Comparison of ENCODE assay signal across 8 mouse cellular contexts in the genomic region with DNA sequence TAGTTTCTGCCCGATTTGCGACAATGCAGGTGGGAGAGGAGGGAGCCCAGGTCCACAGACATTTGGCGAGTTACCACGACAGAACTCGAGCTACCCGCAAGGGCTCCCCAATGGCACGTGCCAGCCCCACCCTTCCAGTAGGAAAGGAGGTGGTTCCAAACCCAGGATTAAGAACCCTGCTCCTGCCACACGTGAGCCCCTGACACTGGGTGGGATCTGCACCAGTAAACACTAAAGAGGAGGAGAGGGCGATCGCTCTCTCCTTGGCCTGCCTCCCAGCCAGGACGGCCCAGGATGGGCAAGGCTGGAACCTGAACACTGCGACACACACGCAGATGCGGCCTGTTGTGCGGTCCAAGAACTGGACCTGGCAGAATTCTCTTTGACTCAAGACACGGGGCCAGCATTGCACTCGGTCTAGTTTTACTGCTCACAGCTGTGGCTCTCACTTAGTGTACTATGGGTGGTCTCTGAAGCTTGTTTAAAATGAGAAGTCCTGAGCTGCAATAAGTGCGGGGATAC. TPM values are rescaled to one million over a fixed set of nuclear protein-coding genes. Genes with fewer than 3 reads are reported as not detected.
DNase-seq lines count a peak whose midpoint lies in the region; ATAC-seq and TF ChIP-seq lines count a peak whose summit lies in the region.

No protein-coding gene starts in this region.

- no peak overlapping the region for H3K27ac ChIP-seq in forebrain, embryonic 13.5 days
- H3K27ac ChIP-seq in hindbrain, embryonic 12.5 days: peak overlapping the region; percentile 76; the same call in 1 of the 2 replicates
- H3K27ac ChIP-seq in midbrain, embryonic 12.5 days (replicated peaks): no peak overlapping the region
- H3K27ac ChIP-seq in stomach, embryonic 16.5 days (ENCODE audit: low read length): no peak overlapping the region

- peak; percentile 68 for DNase-seq in ES-CJ7 (ENCODE audit: low read depth, low spot score)
- DNase-seq in brain, embryonic 14.5 days (ENCODE audit: low read depth): peak; percentile 86
- peak; percentile 37 to 41 for DNase-seq in left cerebral cortex, postnatal 14 days (ENCODE audit: low spot score in 2 of 2)
- DNase-seq in urinary bladder, postnatal 36 days (ENCODE audit: low spot score in 2 of 2): no peak

- no peaks in the 10 kb centered on the region for H3K36me3 ChIP-seq in forebrain, embryonic 13.5 days (ENCODE audit: poor library complexity, severe bottlenecking)
- no peaks in the 10 kb centered on the region for H3K36me3 ChIP-seq in hindbrain, embryonic 12.5 days
- no peaks in the 10 kb centered on the region for H3K36me3 ChIP-seq in midbrain, embryonic 12.5 days
- no peaks in the 10 kb centered on the region for H3K36me3 ChIP-seq in stomach, embryonic 16.5 days (ENCODE audit: control insufficient read depth, insufficient read depth, low read length)

- H3K9ac ChIP-seq in forebrain, embryonic 13.5 days: peak overlapping the region; percentile 55
- peak overlapping the region; percentile 68 for H3K9ac ChIP-seq in hindbrain, embryonic 12.5 days
- peak overlapping the region; percentile 72 for H3K9ac ChIP-seq in midbrain, embryonic 12.5 days (replicated peaks)
- peak overlapping the region; percentile 61 for H3K9ac ChIP-seq in stomach, embryonic 16.5 days (ENCODE audit: low read length)

- H3K4me3 ChIP-seq in forebrain, embryonic 13.5 days: peak overlapping the region; percentile 69
- peak overlapping the region; percentile 63 for H3K4me3 ChIP-seq in hindbrain, embryonic 12.5 days
- peak overlapping the region; percentile 65 for H3K4me3 ChIP-seq in midbrain, embryonic 12.5 days
- H3K4me3 ChIP-seq in stomach, embryonic 16.5 days (replicated peaks; ENCODE audit: low read length): peak overlapping the region; percentile 74

- intact Hi-C loops in left cerebral cortex, postnatal 14 days (cut with DNase I): no loop called here

- ATAC-seq in forebrain, embryonic 13.5 days: peak; percentile 66
- ATAC-seq in hindbrain, embryonic 12.5 days (ENCODE audit: low FRiP score): peak; percentile 69
- ATAC-seq in midbrain, embryonic 12.5 days (ENCODE audit: low FRiP score, low read depth): peak; percentile 73
- peak; percentile 58 for ATAC-seq in stomach, embryonic 16.5 days (ENCODE audit: insufficient read depth, low FRiP score)

- no peak for TF ChIP-seq POLR2A in brain, embryonic 14.5 days (IDR thresholded peaks at IDR 0.05; ENCODE audit: borderline replicate concordance, extremely low read depth, insufficient read depth, insufficient read length, poor library complexity, severe bottlenecking)

- peaks cover 20% of the 10 kb centered on the region for H3K27me3 ChIP-seq in forebrain, embryonic 13.5 days
- H3K27me3 ChIP-seq in hindbrain, embryonic 12.5 days: peaks cover 26% of the 10 kb centered on the region
- H3K27me3 ChIP-seq in midbrain, embryonic 12.5 days: peaks cover 71% of the 10 kb centered on the region
- H3K27me3 ChIP-seq in stomach, embryonic 16.5 days (ENCODE audit: control insufficient read depth, insufficient read depth, low read length): peaks cover 12% of the 10 kb centered on the region

- H3K4me2 ChIP-seq in forebrain, embryonic 13.5 days: peak overlapping the region; percentile 94
- peak overlapping the region; percentile 100 for H3K4me2 ChIP-seq in hindbrain, embryonic 12.5 days (replicated peaks)
- peak overlapping the region; percentile 99 for H3K4me2 ChIP-seq in midbrain, embryonic 12.5 days (replicated peaks)
- H3K4me2 ChIP-seq in stomach, embryonic 16.5 days (ENCODE audit: low read depth, low read length): peak overlapping the region; percentile 100

- H3K4me1 ChIP-seq in forebrain, embryonic 13.5 days: peaks cover 22% of the 10 kb centered on the region
- H3K4me1 ChIP-seq in hindbrain, embryonic 12.5 days: peaks cover 17% of the 10 kb centered on the region
- H3K4me1 ChIP-seq in midbrain, embryonic 12.5 days: peaks cover 11% of the 10 kb centered on the region; the same call in 1 of the 2 replicates
- H3K4me1 ChIP-seq in stomach, embryonic 16.5 days (ENCODE audit: control insufficient read depth, insufficient read depth, low read length): peaks cover 12% of the 10 kb centered on the region

- WGBS in forebrain, embryonic 13.5 days: under 1% methylated on average over 16 of the region's 18 CpGs
- WGBS in hindbrain, embryonic 12.5 days: 2% methylated on average over 18 of the region's 18 CpGs
- WGBS in midbrain, embryonic 12.5 days: 2% methylated on average over 18 of the region's 18 CpGs
- WGBS in stomach, embryonic 16.5 days: 2% methylated on average over 18 of the region's 18 CpGs

- no peaks in the 10 kb centered on the region for H3K9me3 ChIP-seq in forebrain, embryonic 13.5 days (replicated peaks)
- no peaks in the 10 kb centered on the region for H3K9me3 ChIP-seq in hindbrain, embryonic 12.5 days (replicated peaks)
- no peaks in the 10 kb centered on the region for H3K9me3 ChIP-seq in midbrain, embryonic 12.5 days
- H3K9me3 ChIP-seq in stomach, embryonic 16.5 days (replicated peaks; ENCODE audit: control insufficient read depth, low read length): no peaks in the 10 kb centered on the region

- TF ChIP-seq CTCF in brain, embryonic 14.5 days (IDR thresholded peaks at IDR 0.05; ENCODE audit: borderline replicate concordance, extremely low read depth, insufficient read depth, insufficient read length): no peak

RNA-seq across cellular contexts. Expression of gene Rasgef1b, which starts 0.6 kb away (rescaled TPM):
- 37.4 and 42.7 TPM in 2 replicates for polyA plus RNA-seq in brain, embryonic 14.5 days (2012; rRNA removed)
- polyA plus RNA-seq in forebrain, embryonic 13.5 days (2015; fragmentation: Nextera tagmentation; extraction: Ambion mirVana): 62.1 and 81.3 TPM in 2 replicates
- polyA plus RNA-seq in hindbrain, embryonic 12.5 days (2016; fragmentation: Nextera tagmentation; extraction: Ambion mirVana): 25.9 and 30.5 TPM in 2 replicates
- total RNA-seq in left cerebral cortex, postnatal 14 days (2021): 10 to 100 TPM; 66.9 to 68.5 TPM
- polyA plus RNA-seq in midbrain, embryonic 12.5 days (2016; fragmentation: Nextera tagmentation; extraction: Ambion mirVana): 41.9 and 46.6 TPM in 2 replicates
- 15.6 and 17.1 TPM in 2 replicates for polyA plus RNA-seq in stomach, embryonic 16.5 days (2015; fragmentation: Nextera tagmentation; extraction: Ambion mirVana)

Comparison
In these comparisons a context has a peak if more than half of its experiments do, and no peak if none do; other contexts are left out.
1. DNase-seq: peak in ES-CJ7 (single experiment), brain, embryonic 14.5 days (single experiment) and left cerebral cortex, postnatal 14 days (2 of 2); none in urinary bladder, postnatal 36 days (0 of 2).
2. Peak in every context shown above with its lines, with median percentiles within 50 percentile points of each other: ATAC-seq, H3K4me2 ChIP-seq, H3K4me3 ChIP-seq and H3K9ac ChIP-seq.